Mouse (Mus musculus) CH12.LX (cell line): Measurements from ENCODE around the gene Ascl1. TPM values are rescaled to one million over a fixed set of nuclear protein-coding genes. Genes with fewer than 3 reads are reported as not detected.

ENCODE experiments used
- DNase-seq: peaks from one replicate; pipeline ENCODE4 v3.0.0-alpha.2; 2013; ENCODE audit errors: extremely low read depth
- H3K27ac ChIP-seq: 2 replicates; pipeline ENCODE4 v1.5.1; 2012; ENCODE audit warnings: low read depth, mild to moderate bottlenecking, control low read depth, moderate library complexity; ENCODE audit not compliant: insufficient read depth
- H3K27me3 ChIP-seq: replicated peaks from 2 replicates; pipeline ENCODE3; 2012; ENCODE audit warnings: inconsistent platforms
- H3K36me3 ChIP-seq, 2 experiments: replicated peaks in 1 of 2; 2 replicates each; pipeline versions ENCODE3 to v1.6.1; 2012; ENCODE audit warnings: inconsistent platforms in 1 of 2, low read length in 1 of 2, mild to moderate bottlenecking in 1 of 2, mixed read lengths in 1 of 2, moderate library complexity in 1 of 2; ENCODE audit not compliant: control insufficient read depth in 1 of 2, insufficient read depth in 1 of 2
- H3K4me1 ChIP-seq, 2 experiments: 2 replicates each; pipeline ENCODE4 v1.6.1; 2012; ENCODE audit warnings: inconsistent platforms in 1 of 2, moderate library complexity in 1 of 2; ENCODE audit not compliant: insufficient read depth in 2 of 2, control insufficient read depth in 1 of 2
- H3K4me2 ChIP-seq: 2 replicates; pipeline ENCODE4 v1.6.1; 2012; ENCODE audit warnings: low read depth, mild to moderate bottlenecking, control low read depth; ENCODE audit not compliant: poor library complexity, insufficient read depth, severe bottlenecking
- H3K4me3 ChIP-seq, 3 experiments: fragments of 150-350 bp in 1 of 3; sonication (generic) in 1 of 3; replicated peaks in 1 of 3; 2 replicates each; pipeline versions ENCODE3 to v1.5.1; 2011 to 2012; ENCODE audit warnings: low read depth in 2 of 3, low read length in 2 of 3, mild to moderate bottlenecking in 2 of 3, moderate library complexity in 2 of 3, control low read depth in 1 of 3, improper control_type of control experiment in 1 of 3, inconsistent platforms in 1 of 3, mixed read lengths in 1 of 3; ENCODE audit not compliant: poor library complexity in 1 of 3
- H3K79me2 ChIP-seq: replicated peaks from 2 replicates; pipeline ENCODE4 v1.6.1; 2012; ENCODE audit warnings: mild to moderate bottlenecking, moderate library complexity; ENCODE audit not compliant: control insufficient read depth, poor library complexity, insufficient read depth, severe bottlenecking; ENCODE audit errors: extremely low read depth
- H3K9ac ChIP-seq: 2 replicates; pipeline ENCODE4 v1.6.1; 2012; ENCODE audit warnings: low read depth, mild to moderate bottlenecking, control low read depth, moderate library complexity; ENCODE audit not compliant: insufficient read depth
- H3K9me3 ChIP-seq: replicated peaks from 2 replicates; pipeline ENCODE3; 2012; ENCODE audit warnings: low read length, inconsistent platforms, mixed read lengths
- BHLHE40 ChIP-seq: IDR thresholded peaks from 2 replicates; pipeline ENCODE4 v1.6.1; 2011; ENCODE audit warnings: mild to moderate bottlenecking, low read depth, low read length, improper control_type of control experiment
- CTCF ChIP-seq, 2 experiments: IDR thresholded peaks in 1 of 2; conservative IDR thresholded peaks in 1 of 2; 2 replicates each; pipeline ENCODE4 v1.5.1; 2011 to 2012; ENCODE audit warnings: low read depth in 2 of 2, low read length in 2 of 2, improper control_type of control experiment in 1 of 2, inconsistent platforms in 1 of 2, mild to moderate bottlenecking in 1 of 2, moderate library complexity in 1 of 2
- E2F4 ChIP-seq: IDR thresholded peaks from 2 replicates; pipeline ENCODE4 v1.6.1; 2011; ENCODE audit warnings: low read depth, low read length, improper control_type of control experiment; ENCODE audit not compliant: insufficient replicate concordance
- EP300 ChIP-seq: IDR thresholded peaks from 2 replicates; pipeline ENCODE4 v1.6.1; 2011; ENCODE audit warnings: low read length, improper control_type of control experiment
- GABPA ChIP-seq: IDR thresholded peaks from 2 replicates; pipeline ENCODE4 v1.6.1; 2012; ENCODE audit warnings: low read depth, low read length, improper control_type of control experiment, inconsistent platforms; ENCODE audit not compliant: insufficient replicate concordance
- HCFC1 ChIP-seq: IDR thresholded peaks from 2 replicates; pipeline ENCODE4 v1.6.1; 2012; ENCODE audit warnings: low read depth, mild to moderate bottlenecking, inconsistent platforms, low read length, improper control_type of control experiment
- IRF4 ChIP-seq: IDR thresholded peaks from 2 replicates; pipeline ENCODE4 v1.6.1; 2014; ENCODE audit warnings: low read depth, mild to moderate bottlenecking, inconsistent platforms, low read length, improper control_type of control experiment
- JUND ChIP-seq: conservative IDR thresholded peaks from 2 replicates; pipeline ENCODE4 v1.6.1; 2011; ENCODE audit warnings: low read depth, low read length, improper control_type of control experiment
- KAT2A ChIP-seq: IDR thresholded peaks from 2 replicates; pipeline ENCODE4 v1.6.1; 2012; ENCODE audit warnings: low read length, improper control_type of control experiment, inconsistent platforms; ENCODE audit not compliant: insufficient replicate concordance
- MAZ ChIP-seq: IDR thresholded peaks from 2 replicates; pipeline ENCODE4 v1.6.1; 2012; ENCODE audit warnings: low read depth, mild to moderate bottlenecking, inconsistent platforms, low read length, improper control_type of control experiment, moderate library complexity
- NELFE ChIP-seq: IDR thresholded peaks from 2 replicates; pipeline ENCODE4 v1.6.1; 2011; ENCODE audit warnings: low read depth, low read length, improper control_type of control experiment
- NRF1 ChIP-seq: IDR thresholded peaks from 2 replicates; pipeline ENCODE4 v1.6.1; 2014; ENCODE audit warnings: low read depth, mild to moderate bottlenecking, inconsistent platforms, low read length, improper control_type of control experiment, moderate library complexity
- RAD21 ChIP-seq: IDR thresholded peaks from 2 replicates; pipeline ENCODE4 v1.6.1; 2011; ENCODE audit warnings: low read depth, mild to moderate bottlenecking, low read length, improper control_type of control experiment, moderate library complexity
- SIN3A ChIP-seq: IDR thresholded peaks from 2 replicates; pipeline ENCODE4 v1.6.1; 2012; ENCODE audit warnings: low read length, improper control_type of control experiment, inconsistent platforms
- SMC3 ChIP-seq: IDR thresholded peaks from 2 replicates; pipeline ENCODE4 v1.6.1; 2011; ENCODE audit warnings: low read depth, low read length, improper control_type of control experiment
- TBP ChIP-seq: conservative IDR thresholded peaks from 2 replicates; pipeline ENCODE4 v1.6.1; 2011; ENCODE audit warnings: low read depth, low read length, improper control_type of control experiment
- ZC3H11A ChIP-seq: IDR thresholded peaks from 2 replicates; pipeline ENCODE4 v1.6.1; 2012; ENCODE audit warnings: low read depth, mild to moderate bottlenecking, inconsistent platforms, low read length, improper control_type of control experiment
- ZMIZ1 ChIP-seq: IDR thresholded peaks from 2 replicates; pipeline ENCODE4 v1.6.1; 2012; ENCODE audit warnings: low read depth, mild to moderate bottlenecking, inconsistent platforms, low read length, improper control_type of control experiment
- dilution Hi-C: fragments of 300-500 bp; cut with MboI; formaldehyde crosslinking; loops from 2 replicates; pipeline ENCODE4 v1.14.3; 2020; ENCODE audit warnings: low sequenced_read_pairs; ENCODE audit not compliant: extremely low pct_unique_long_range_greater_than_20kb, extremely low pct_ligation_motif_present
- in situ Hi-C: fragments of 300-500 bp; cut with MboI; formaldehyde crosslinking; loops from 3 replicates; pipeline ENCODE4 v1.14.3; 2019; ENCODE audit warnings: low sequenced_read_pairs, low pct_ligation_motif_present, low pct_unique_long_range_greater_than_20kb, mixed read lengths
- polyA plus RNA-seq: library from polyadenylated mRNA; unstranded; fragments of >175 nt; gene quantifications from 2 replicates; pipeline ENCODE4 v1.2.1, GENCODE M21; 2012; ENCODE audit warnings: low read depth; ENCODE audit not compliant: insufficient read length
- total RNA-seq, 2 experiments: library from RNA; depleted of rRNA; stranded (reverse); fragments of 300-350 nt in 1 of 2; fragments of >200 nt in 1 of 2; gene quantifications; 2 replicates each; pipeline ENCODE4 v1.2.3; 2012 to 2014

The Ascl1 gene
- total and polyA plus RNA-seq, 3 experiments: not detected

- Histone ChIP-seq H3K27me3 (no peaks in the 10 kb centered on the region), H3K4me2 (peak overlapping the region; percentile 22; the same call in 1 of the 2 replicates), H3K36me3 (no peaks in the 10 kb centered on the region), H3K9me3 (no peaks in the 10 kb centered on the region), H3K27ac (no peak overlapping the region), H3K4me3 (no peak overlapping the region), H3K4me1 (peaks cover 0 to 3% of the 10 kb centered on the region in 2 experiments; a peak in 2 of 4 replicates), H3K79me2 (no peaks in the 10 kb centered on the region), H3K9ac (no peak overlapping the region)
- DNase-seq: peak; percentile 49
- TF ChIP-seq HCFC1 (no peak), RAD21 (peak; percentile 90), KAT2A (no peak), JUND (0 out of 2 replicates have a peak, but pooled peaks have one; percentile 33), ZC3H11A (peak; percentile 56), IRF4 (0 out of 2 replicates have a peak, but pooled peaks have one; percentile 16), SMC3 (peak; percentile 88), CTCF (conservative IDR thresholded peaks at IDR 0.05 in 1 of 2, IDR thresholded peaks at IDR 0.05 in 1 of 2; ENCODE audit: low read depth in 2 of 2, low read length in 2 of 2) (peak; percentile 54 to 87)
- dilution Hi-C loops (no loop called here), in situ Hi-C loops (loop anchor here (10.0 kb wide), 1 partner anchor 479 kb away; no protein-coding TSS in a partner anchor)
These were observed 10.5 kb upstream of the Ascl1 start for GRCm38 (mm10) chr10:87503946-87504345.

- Histone ChIP-seq H3K27ac (no peak overlapping the region), H3K4me1 (peaks cover 0 to 3% of the 10 kb centered on the region in 2 experiments; a peak in 2 of 4 replicates)
- TF ChIP-seq RAD21 (peak; percentile 6), BHLHE40 (no peak), NRF1 (no peak), CTCF (conservative IDR thresholded peaks at IDR 0.05 in 1 of 2, IDR thresholded peaks at IDR 0.05 in 1 of 2; ENCODE audit: low read depth in 2 of 2, low read length in 2 of 2) (peak in 1 of 2 experiments; percentile 14; a peak in 1 of 4 replicates)
- TF ChIP-seq, all 38 proteins: peak for 2
- Histone ChIP-seq H3K36me3 (no peaks in the 10 kb centered on the region), H3K4me2 (no peak overlapping the region), H3K9ac (no peak overlapping the region), H3K4me3 (no peak overlapping the region), H3K27me3 (no peaks in the 10 kb centered on the region), H3K9me3 (peaks cover 2% of the 10 kb centered on the region), H3K79me2 (no peaks in the 10 kb centered on the region)
- no peak for DNase-seq
- dilution Hi-C loops: no loop called here
- in situ Hi-C loops: loop anchor here (10.0 kb wide), 1 partner anchor 477 kb away; no protein-coding TSS in a partner anchor
These were observed 8.8 kb upstream of the Ascl1 start for GRCm38 (mm10) chr10:87502283-87502682.

GRCm38 (mm10) chr10:87501659-87502042 lies 8.2 kb upstream of the Ascl1 start:
- H3K79me2 ChIP-seq: no peaks in the 10 kb centered on the region
- H3K27me3 ChIP-seq: no peaks in the 10 kb centered on the region
- H3K9me3 ChIP-seq: peaks cover 2% of the 10 kb centered on the region
- in situ Hi-C loops: loop anchor here (10.0 kb wide), 1 partner anchor 477 kb away; no protein-coding TSS in a partner anchor
- TF ChIP-seq MAZ (no peak), E2F4 (no peak), SIN3A (no peak), TBP (no peak), ZMIZ1 (no peak), NELFE (no peak), EP300 (no peak), GABPA (no peak)
- H3K4me2 ChIP-seq: no peak overlapping the region
- dilution Hi-C loops: no loop called here
- H3K36me3 ChIP-seq: no peaks in the 10 kb centered on the region
- no peak overlapping the region for H3K9ac ChIP-seq
- H3K27ac ChIP-seq: no peak overlapping the region
- H3K4me1 ChIP-seq: peaks cover 0 to 3% of the 10 kb centered on the region in 2 experiments; a peak in 2 of 4 replicates
- DNase-seq: no peak
- H3K4me3 ChIP-seq: no peak overlapping the region
